Mouse (Mus musculus): ENCODE results near the gene Tpst1. TPM values are rescaled to one million over a fixed set of nuclear protein-coding genes. Genes with fewer than 3 reads are reported as not detected.

Gene Tpst1
- polyA plus RNA-seq, 1 experiment from 2014 or later, result 59.5 TPM

DNA sequence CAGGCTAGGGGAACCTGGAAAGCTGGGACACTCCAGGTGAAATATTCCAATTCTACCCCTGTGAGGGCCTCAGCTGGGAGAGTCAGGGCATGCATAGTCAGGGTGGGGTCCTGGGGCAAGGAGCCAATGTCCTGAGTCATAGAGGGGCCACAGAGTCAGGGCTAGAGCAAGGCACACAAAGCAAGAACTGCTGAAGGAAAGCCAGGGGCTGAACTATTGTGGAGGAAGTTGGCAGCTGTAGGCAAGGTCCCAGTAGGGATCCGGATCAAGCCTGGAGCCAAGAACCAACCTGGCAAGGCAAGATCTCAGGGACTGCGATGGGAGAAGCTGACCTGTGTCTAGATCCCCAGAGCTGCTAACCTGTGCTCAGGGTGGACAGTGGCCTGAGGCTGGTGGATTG, 9.4 kb upstream of the Tpst1 start:
- Histone ChIP-seq H3K27me3 (replicated peaks; ENCODE audit: control insufficient read depth, insufficient read depth, low read length) (no peaks in the 10 kb centered on the region), H3K27ac (ENCODE audit: low read length) (no peak overlapping the region), H3K4me1 (replicated peaks; ENCODE audit: control insufficient read depth, insufficient read depth, low read length) (no peaks in the 10 kb centered on the region), H3K4me3 (replicated peaks; ENCODE audit: low read length) (no peak overlapping the region), H3K9ac (replicated peaks; ENCODE audit: low read depth, low read length) (no peak overlapping the region), H3K36me3 (ENCODE audit: control insufficient read depth, insufficient read depth) (0 out of 2 replicates have a peak, but pooled peaks cover 3% of the 10 kb centered on the region), H3K4me2 (ENCODE audit: low read length) (no peak overlapping the region), H3K9me3 (ENCODE audit: control insufficient read depth, low read length) (no peaks in the 10 kb centered on the region)
- no peak for ATAC-seq
- 83% methylated on average over 2 of the region's 2 CpGs for WGBS

DNA sequence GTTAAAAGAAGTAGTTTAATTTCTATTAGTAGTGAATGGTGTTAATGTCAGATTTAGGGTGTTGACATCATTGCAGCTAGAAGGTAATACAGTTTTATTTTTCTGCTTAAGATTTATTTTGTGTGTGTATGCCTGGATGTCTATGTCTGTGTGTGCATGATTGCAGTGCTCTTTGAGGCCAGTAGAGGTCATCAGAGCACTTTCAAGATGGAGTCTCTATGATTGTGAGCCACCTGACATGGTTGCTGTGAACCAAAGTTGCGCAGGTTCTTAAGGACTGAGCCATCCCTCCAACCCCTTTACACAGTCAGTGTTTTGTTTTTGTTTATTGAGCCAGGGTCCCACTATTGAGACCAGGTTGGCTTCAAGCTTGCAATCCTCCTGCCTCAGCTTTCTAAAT, 7.5 kb upstream of the Tpst1 start:
- WGBS, result 95% methylated on average over 1 of the region's 1 CpGs
- no peaks in the 10 kb centered on the region for H3K4me1 ChIP-seq (replicated peaks; ENCODE audit: control insufficient read depth, insufficient read depth, low read length)
- no peak overlapping the region for H3K27ac ChIP-seq (ENCODE audit: low read length)
- ATAC-seq, result no peak
- H3K9me3 ChIP-seq (ENCODE audit: control insufficient read depth, low read length), result no peaks in the 10 kb centered on the region
- no peaks in the 10 kb centered on the region for H3K36me3 ChIP-seq (ENCODE audit: control insufficient read depth, insufficient read depth)
- no peak overlapping the region for H3K4me2 ChIP-seq (ENCODE audit: low read length)
- no peak overlapping the region for H3K9ac ChIP-seq (replicated peaks; ENCODE audit: low read depth, low read length)
- H3K27me3 ChIP-seq (replicated peaks; ENCODE audit: control insufficient read depth, insufficient read depth, low read length), result no peaks in the 10 kb centered on the region
- H3K4me3 ChIP-seq (replicated peaks; ENCODE audit: low read length), result no peak overlapping the region

DNA sequence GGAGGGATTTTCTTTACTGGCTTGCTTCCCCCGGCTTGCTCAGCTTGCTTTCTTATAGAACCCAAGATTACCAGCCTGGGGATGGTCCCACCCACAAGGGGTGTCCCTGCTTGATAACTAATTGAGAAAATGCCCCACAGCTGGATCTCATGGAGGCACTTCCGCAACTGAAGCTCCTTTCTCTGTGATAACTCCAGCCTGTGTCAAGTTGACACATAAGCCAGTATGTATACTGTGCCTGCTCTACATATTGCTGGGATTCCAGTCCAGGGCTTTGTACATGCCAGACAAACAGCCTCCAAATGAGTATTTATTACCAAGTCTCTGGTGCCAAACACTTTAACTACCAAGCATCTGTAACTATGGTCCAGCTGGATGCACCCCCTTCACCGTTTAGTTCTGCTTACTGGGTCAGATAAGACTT, 5.3 kb upstream of the Tpst1 start:
- H3K36me3 ChIP-seq (ENCODE audit: control insufficient read depth, insufficient read depth), result no peaks in the 10 kb centered on the region
- H3K27ac ChIP-seq (ENCODE audit: low read length), result no peak overlapping the region
- no peak overlapping the region for H3K9ac ChIP-seq (replicated peaks; ENCODE audit: low read depth, low read length)
- H3K4me1 ChIP-seq (replicated peaks; ENCODE audit: control insufficient read depth, insufficient read depth, low read length), result no peaks in the 10 kb centered on the region
- ATAC-seq, result no peak
- no peaks in the 10 kb centered on the region for H3K9me3 ChIP-seq (ENCODE audit: control insufficient read depth, low read length)
- H3K4me3 ChIP-seq (replicated peaks; ENCODE audit: low read length), result no peak overlapping the region
- 79% methylated on average over 3 of the region's 3 CpGs for WGBS
- H3K27me3 ChIP-seq (replicated peaks; ENCODE audit: control insufficient read depth, insufficient read depth, low read length), result no peaks in the 10 kb centered on the region
- no peak overlapping the region for H3K4me2 ChIP-seq (ENCODE audit: low read length)

DNA sequence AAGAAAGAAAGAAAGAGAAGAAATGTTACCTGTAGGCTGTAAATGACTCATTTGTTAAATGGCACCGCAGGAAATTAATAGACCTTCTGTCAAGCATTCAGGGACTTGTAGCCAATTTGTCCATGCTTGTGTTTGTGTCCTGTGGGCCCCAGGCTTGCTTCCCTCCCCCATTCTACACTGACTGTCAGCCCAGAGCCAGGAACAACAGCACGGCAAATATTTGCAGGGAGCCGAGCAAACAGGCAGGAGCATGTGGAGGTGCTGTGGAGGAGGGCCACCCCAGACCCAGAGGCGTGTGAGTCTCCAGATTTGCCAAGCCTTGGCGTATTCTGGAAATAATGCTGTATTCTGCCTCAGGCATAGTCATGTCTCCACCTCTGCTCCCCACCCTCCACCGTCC, 1.4 kb downstream of the Tpst1 start:
- ATAC-seq, result no peak
- Histone ChIP-seq H3K27ac (ENCODE audit: low read length) (no peak overlapping the region), H3K9ac (replicated peaks; ENCODE audit: low read depth, low read length) (no peak overlapping the region), H3K9me3 (ENCODE audit: control insufficient read depth, low read length) (no peaks in the 10 kb centered on the region), H3K4me3 (replicated peaks; ENCODE audit: low read length) (no peak overlapping the region), H3K4me2 (ENCODE audit: low read length) (no peak overlapping the region), H3K27me3 (replicated peaks; ENCODE audit: control insufficient read depth, insufficient read depth, low read length) (no peaks in the 10 kb centered on the region), H3K4me1 (replicated peaks; ENCODE audit: control insufficient read depth, insufficient read depth, low read length) (peaks cover 4% of the 10 kb centered on the region), H3K36me3 (ENCODE audit: control insufficient read depth, insufficient read depth) (no peaks in the 10 kb centered on the region)
- WGBS, result 68% methylated on average over 6 of the region's 6 CpGs

DNA sequence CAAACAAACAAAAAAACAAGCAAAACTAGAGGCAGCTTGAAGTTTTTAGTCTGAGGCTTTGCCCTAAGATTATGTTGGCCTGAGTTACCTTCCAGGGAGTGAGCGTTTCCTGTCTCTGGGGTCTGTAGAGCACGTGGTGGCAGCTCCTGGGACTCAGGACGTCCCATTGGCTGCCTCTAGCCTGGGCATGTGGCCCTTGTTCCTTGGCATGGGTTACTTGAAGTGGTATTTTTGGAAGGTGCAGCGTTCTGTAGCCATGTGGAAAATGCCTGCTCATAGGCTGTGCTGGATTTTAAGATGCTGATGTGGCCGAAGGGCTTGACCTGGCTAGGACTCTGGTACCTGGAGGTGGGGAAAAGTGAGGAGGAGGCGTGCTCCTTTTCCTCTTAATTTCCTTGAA, 3.3 kb downstream of the Tpst1 start:
- WGBS, result 68% methylated on average over 6 of the region's 6 CpGs
- no peak overlapping the region for H3K4me3 ChIP-seq (replicated peaks; ENCODE audit: low read length)
- H3K4me2 ChIP-seq (ENCODE audit: low read length), result no peak overlapping the region
- no peaks in the 10 kb centered on the region for H3K27me3 ChIP-seq (replicated peaks; ENCODE audit: control insufficient read depth, insufficient read depth, low read length)
- no peak for ATAC-seq
- no peak overlapping the region for H3K9ac ChIP-seq (replicated peaks; ENCODE audit: low read depth, low read length)
- H3K9me3 ChIP-seq (ENCODE audit: control insufficient read depth, low read length), result no peaks in the 10 kb centered on the region
- H3K4me1 ChIP-seq (replicated peaks; ENCODE audit: control insufficient read depth, insufficient read depth, low read length), result peaks cover 10% of the 10 kb centered on the region
- H3K36me3 ChIP-seq (ENCODE audit: control insufficient read depth, insufficient read depth), result no peaks in the 10 kb centered on the region; the same call in 1 of the 2 replicates
- H3K27ac ChIP-seq (ENCODE audit: low read length), result no peak overlapping the region

DNA sequence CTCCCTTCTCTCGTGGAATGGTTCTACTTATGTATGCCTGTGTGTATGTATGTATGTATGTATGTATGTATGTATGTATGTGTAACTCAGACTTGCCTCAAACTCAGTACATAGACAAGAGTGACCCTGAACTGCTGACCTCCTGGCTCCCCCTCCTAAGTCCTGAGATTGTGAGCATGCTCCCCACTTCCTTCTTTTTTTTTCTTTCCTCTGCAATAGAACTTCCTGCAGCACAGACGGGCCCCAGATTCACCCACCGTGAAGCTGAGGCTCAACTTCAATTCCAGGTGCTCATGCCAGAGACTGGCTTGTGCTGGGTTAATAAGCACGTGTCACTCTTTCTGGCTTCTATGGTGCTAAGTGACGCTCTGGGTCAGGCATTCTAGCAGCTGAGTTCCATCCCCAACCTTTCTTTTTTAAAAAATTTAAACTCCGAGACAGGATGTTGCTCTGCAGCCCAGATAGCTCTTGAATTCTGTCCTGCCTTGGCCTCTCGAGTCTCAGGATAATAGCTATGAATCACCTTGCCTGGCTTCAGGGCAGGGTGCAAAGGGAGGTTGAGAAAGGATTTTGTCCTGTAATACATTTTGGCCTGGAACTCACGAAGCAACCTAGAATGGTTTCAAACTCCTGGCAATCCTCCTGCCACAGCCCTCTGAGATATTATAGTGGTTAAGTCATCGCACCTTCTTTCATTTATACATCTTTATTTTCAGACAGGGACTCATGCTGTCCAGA, 5.1 kb downstream of the Tpst1 start:
- 87% methylated on average over 9 of the region's 9 CpGs for WGBS
- Histone ChIP-seq H3K4me2 (ENCODE audit: low read length) (no peak overlapping the region), H3K9me3 (ENCODE audit: control insufficient read depth, low read length) (no peaks in the 10 kb centered on the region), H3K4me1 (replicated peaks; ENCODE audit: control insufficient read depth, insufficient read depth, low read length) (peaks cover 10% of the 10 kb centered on the region), H3K4me3 (replicated peaks; ENCODE audit: low read length) (no peak overlapping the region), H3K9ac (replicated peaks; ENCODE audit: low read depth, low read length) (no peak overlapping the region), H3K36me3 (ENCODE audit: control insufficient read depth, insufficient read depth) (no peaks in the 10 kb centered on the region; the same call in 1 of the 2 replicates), H3K27ac (ENCODE audit: low read length) (no peak overlapping the region), H3K27me3 (replicated peaks; ENCODE audit: control insufficient read depth, insufficient read depth, low read length) (no peaks in the 10 kb centered on the region)
- no peak for ATAC-seq

DNA sequence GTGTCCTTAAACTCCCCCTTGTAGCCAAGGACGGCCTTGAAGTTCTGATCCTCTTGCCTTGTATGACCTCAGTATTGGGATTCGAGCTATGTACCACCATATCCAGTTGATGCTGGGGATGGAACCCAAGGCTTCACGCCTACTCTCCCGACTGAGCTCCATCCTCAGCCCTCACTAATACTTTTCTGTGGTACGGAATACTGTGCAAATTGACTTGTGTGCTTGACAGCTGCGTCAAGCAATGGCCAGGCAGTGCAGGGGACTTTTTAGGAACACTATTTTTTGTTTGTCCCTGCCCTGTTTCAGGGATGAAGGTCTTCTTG, 5.7 kb downstream of the Tpst1 start:
- WGBS, result 40% methylated on average over 6 of the region's 6 CpGs
- peak; percentile 13; the same call in 1 of the 2 replicates for ATAC-seq
- peaks cover 10% of the 10 kb centered on the region for H3K4me1 ChIP-seq (replicated peaks; ENCODE audit: control insufficient read depth, insufficient read depth, low read length)
- H3K9ac ChIP-seq (replicated peaks; ENCODE audit: low read depth, low read length), result peak overlapping the region; percentile 86
- no peaks in the 10 kb centered on the region for H3K27me3 ChIP-seq (replicated peaks; ENCODE audit: control insufficient read depth, insufficient read depth, low read length)
- 0 out of 2 replicates have a peak overlapping the region, but pooled peaks have one; percentile 42 for H3K27ac ChIP-seq (ENCODE audit: low read length)
- H3K4me2 ChIP-seq (ENCODE audit: low read length), result peak overlapping the region; percentile 72
- peak overlapping the region; percentile 73 for H3K4me3 ChIP-seq (replicated peaks; ENCODE audit: low read length)
- no peaks in the 10 kb centered on the region; the same call in 1 of the 2 replicates for H3K36me3 ChIP-seq (ENCODE audit: control insufficient read depth, insufficient read depth)
- no peaks in the 10 kb centered on the region for H3K9me3 ChIP-seq (ENCODE audit: control insufficient read depth, low read length)

DNA sequence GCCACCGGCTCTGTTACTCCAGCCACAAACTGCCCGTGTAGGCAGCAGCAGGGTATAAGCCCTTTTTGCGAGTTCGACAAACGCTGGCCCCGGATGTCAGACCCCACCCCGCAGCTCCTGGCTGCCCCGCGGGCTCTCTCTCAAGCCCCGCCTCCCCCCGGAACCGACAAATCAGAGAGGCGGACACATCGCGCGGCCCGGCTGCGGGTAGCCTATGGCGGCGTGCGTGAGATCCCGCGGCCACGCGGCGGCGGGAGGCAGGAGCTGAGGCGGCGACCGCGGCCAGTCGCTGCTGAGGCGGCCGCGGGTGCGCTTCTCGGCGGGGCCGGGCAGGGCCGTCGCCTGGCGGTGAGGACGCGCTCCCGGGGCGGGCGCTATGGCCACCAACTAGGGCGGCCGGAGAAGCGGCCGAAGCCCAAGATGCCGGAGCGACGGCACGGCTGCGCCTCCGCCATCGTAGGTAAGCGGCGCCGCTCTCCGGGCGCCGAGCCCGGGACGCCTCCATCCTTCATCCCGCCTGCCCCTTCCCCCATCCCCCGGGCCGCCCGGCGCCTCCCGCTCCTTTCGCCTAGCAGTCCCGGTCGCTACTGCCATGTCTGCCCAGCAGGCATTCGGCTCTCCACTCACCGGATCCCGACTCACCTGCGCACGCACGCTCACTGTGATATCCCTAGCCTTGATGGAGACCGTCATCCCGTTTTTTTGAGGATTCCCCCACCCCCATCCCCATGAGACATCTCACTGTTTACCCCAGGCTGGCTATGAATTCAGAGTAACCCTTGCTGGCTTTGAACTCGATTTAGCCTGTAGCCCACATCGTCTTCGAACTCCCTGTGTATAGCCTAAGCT, 6.3 kb downstream of the Tpst1 start:
- Histone ChIP-seq H3K4me2 (ENCODE audit: low read length) (peak overlapping the region; percentile 72), H3K4me3 (replicated peaks; ENCODE audit: low read length) (peak overlapping the region; percentile 73), H3K9ac (replicated peaks; ENCODE audit: low read depth, low read length) (peak overlapping the region; percentile 86), H3K9me3 (ENCODE audit: control insufficient read depth, low read length) (no peaks in the 10 kb centered on the region), H3K4me1 (replicated peaks; ENCODE audit: control insufficient read depth, insufficient read depth, low read length) (peaks cover 10% of the 10 kb centered on the region), H3K27me3 (replicated peaks; ENCODE audit: control insufficient read depth, insufficient read depth, low read length) (no peaks in the 10 kb centered on the region), H3K36me3 (ENCODE audit: control insufficient read depth, insufficient read depth) (no peaks in the 10 kb centered on the region; the same call in 1 of the 2 replicates), H3K27ac (ENCODE audit: low read length) (peak overlapping the region; percentile 73; the same call in 1 of the 2 replicates)
- WGBS, result under 1% methylated on average over 60 of the region's 86 CpGs
- ATAC-seq, result peak; percentile 99

DNA sequence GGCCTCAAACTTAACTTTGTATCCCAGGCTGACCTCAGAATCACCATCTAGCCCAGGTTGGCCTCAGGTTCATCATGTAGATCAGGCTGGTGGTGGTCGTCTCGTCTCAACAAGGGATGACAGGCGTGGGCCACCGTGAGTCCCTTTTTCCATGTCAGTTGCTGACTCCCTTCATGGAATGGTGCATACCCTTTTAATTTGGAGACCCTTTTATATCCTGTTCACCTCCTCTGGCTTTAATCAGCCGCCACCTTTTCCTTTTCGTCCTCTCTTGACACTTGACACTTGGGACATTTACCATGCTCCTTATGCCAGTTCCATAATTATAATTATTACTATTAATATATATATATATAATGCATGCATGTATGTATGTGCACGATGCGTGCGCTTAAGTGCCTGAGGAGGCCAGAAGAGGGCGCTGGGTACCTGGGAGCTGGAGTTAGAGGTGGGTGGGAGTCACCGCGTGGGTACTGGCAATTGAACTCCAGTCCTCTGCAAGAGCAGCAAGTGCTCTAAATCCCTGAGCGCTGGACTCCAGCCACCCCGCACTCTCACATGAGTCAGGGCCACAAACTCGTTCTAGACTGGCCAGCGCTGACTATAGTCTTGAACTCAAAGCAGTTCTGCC, 7.0 kb downstream of the Tpst1 start:
- peaks cover 10% of the 10 kb centered on the region for H3K4me1 ChIP-seq (replicated peaks; ENCODE audit: control insufficient read depth, insufficient read depth, low read length)
- H3K27ac ChIP-seq (ENCODE audit: low read length), result no peak overlapping the region
- no peaks in the 10 kb centered on the region for H3K27me3 ChIP-seq (replicated peaks; ENCODE audit: control insufficient read depth, insufficient read depth, low read length)
- H3K4me2 ChIP-seq (ENCODE audit: low read length), result peak overlapping the region; percentile 72
- WGBS, result 73% methylated on average over 16 of the region's 16 CpGs
- no peaks in the 10 kb centered on the region for H3K9me3 ChIP-seq (ENCODE audit: control insufficient read depth, low read length)
- peak overlapping the region; percentile 86 for H3K9ac ChIP-seq (replicated peaks; ENCODE audit: low read depth, low read length)
- peak overlapping the region; percentile 73 for H3K4me3 ChIP-seq (replicated peaks; ENCODE audit: low read length)
- H3K36me3 ChIP-seq (ENCODE audit: control insufficient read depth, insufficient read depth), result no peaks in the 10 kb centered on the region; the same call in 1 of the 2 replicates
- ATAC-seq, result no peak

Measured in forebrain, embryonic 16.5 days (tissue).